Mouse (Mus musculus): ENCODE measurements around the gene Ube2v1.
"Not testable (repeated sequence)": the region's sequence is repeated elsewhere in the genome, so short reads cannot be mapped to it uniquely, and the experiment has no call there.

Gene Ube2v1

GRCm38 (mm10) chr2:167657973-167658372 lies 26.1 kb upstream of the Ube2v1 start:
- in situ Hi-C loops (cut with MboI; ENCODE audit: low pct_unique_long_range_greater_than_20kb in 1 of 2, low sequenced_read_pairs in 2 of 2, unreplicated experiment in 1 of 2) = no loop called here

- in situ Hi-C loops (cut with MboI; ENCODE audit: low pct_unique_long_range_greater_than_20kb in 1 of 2, low sequenced_read_pairs in 2 of 2, unreplicated experiment in 1 of 2) = no loop called here
Measured at GRCm38 (mm10) chr2:167656629-167657478, 25.0 kb upstream of the Ube2v1 start.

GRCm38 (mm10) chr2:167654911-167655600 lies 23.2 kb upstream of the Ube2v1 start:
- in situ Hi-C loops (cut with MboI; ENCODE audit: low pct_unique_long_range_greater_than_20kb in 1 of 2, low sequenced_read_pairs in 2 of 2, unreplicated experiment in 1 of 2) = no loop called here

- in situ Hi-C loops (cut with MboI; ENCODE audit: low pct_unique_long_range_greater_than_20kb in 1 of 2, low sequenced_read_pairs in 2 of 2, unreplicated experiment in 1 of 2) = no loop called here
Measured at GRCm38 (mm10) chr2:167652694-167653093, 20.8 kb upstream of the Ube2v1 start.

GRCm38 (mm10) chr2:167651622-167652021 lies 19.7 kb upstream of the Ube2v1 start:
- in situ Hi-C loops (cut with MboI; ENCODE audit: low pct_unique_long_range_greater_than_20kb in 1 of 2, low sequenced_read_pairs in 2 of 2, unreplicated experiment in 1 of 2) = no loop called here

GRCm38 (mm10) chr2:167649290-167650032 lies 17.6 kb upstream of the Ube2v1 start:
- in situ Hi-C loops (cut with MboI; ENCODE audit: low pct_unique_long_range_greater_than_20kb in 1 of 2, low sequenced_read_pairs in 2 of 2, unreplicated experiment in 1 of 2) = no loop called here

GRCm38 (mm10) chr2:167646411-167646810 lies 14.5 kb upstream of the Ube2v1 start:
- in situ Hi-C loops (cut with MboI; ENCODE audit: low pct_unique_long_range_greater_than_20kb in 1 of 2, low sequenced_read_pairs in 2 of 2, unreplicated experiment in 1 of 2) = no loop called here

- in situ Hi-C loops (cut with MboI; ENCODE audit: low pct_unique_long_range_greater_than_20kb in 1 of 2, low sequenced_read_pairs in 2 of 2, unreplicated experiment in 1 of 2) = not testable (repeated sequence)
Measured at GRCm38 (mm10) chr2:167643356-167644052, 11.6 kb upstream of the Ube2v1 start.

- in situ Hi-C loops (cut with MboI; ENCODE audit: low pct_unique_long_range_greater_than_20kb in 1 of 2, low sequenced_read_pairs in 2 of 2, unreplicated experiment in 1 of 2) = no loop called here
Measured at GRCm38 (mm10) chr2:167642164-167642563, 10.3 kb upstream of the Ube2v1 start.

GRCm38 (mm10) chr2:167641337-167641736 lies 9.4 kb upstream of the Ube2v1 start:
- in situ Hi-C loops (cut with MboI; ENCODE audit: low pct_unique_long_range_greater_than_20kb in 1 of 2, low sequenced_read_pairs in 2 of 2, unreplicated experiment in 1 of 2) = no loop called here

GRCm38 (mm10) chr2:167640279-167640678 lies 8.4 kb upstream of the Ube2v1 start:
- in situ Hi-C loops (cut with MboI; ENCODE audit: low pct_unique_long_range_greater_than_20kb in 1 of 2, low sequenced_read_pairs in 2 of 2, unreplicated experiment in 1 of 2) = no loop called here

- in situ Hi-C loops (cut with MboI; ENCODE audit: low pct_unique_long_range_greater_than_20kb in 1 of 2, low sequenced_read_pairs in 2 of 2, unreplicated experiment in 1 of 2) = no loop called here
Measured at GRCm38 (mm10) chr2:167634865-167635512, 3.1 kb upstream of the Ube2v1 start.

GRCm38 (mm10) chr2:167634338-167634770 lies 2.5 kb upstream of the Ube2v1 start:
- in situ Hi-C loops (cut with MboI; ENCODE audit: low pct_unique_long_range_greater_than_20kb in 1 of 2, low sequenced_read_pairs in 2 of 2, unreplicated experiment in 1 of 2) = no loop called here

GRCm38 (mm10) chr2:167633537-167633872 lies 1.6 kb upstream of the Ube2v1 start:
- in situ Hi-C loops (cut with MboI; ENCODE audit: low pct_unique_long_range_greater_than_20kb in 1 of 2, low sequenced_read_pairs in 2 of 2, unreplicated experiment in 1 of 2) = no loop called here

GRCm38 (mm10) chr2:167632731-167633536 lies 1.0 kb upstream of the Ube2v1 start:
- in situ Hi-C loops (cut with MboI; ENCODE audit: low pct_unique_long_range_greater_than_20kb in 1 of 2, low sequenced_read_pairs in 2 of 2, unreplicated experiment in 1 of 2) = no loop called here

GRCm38 (mm10) chr2:167631181-167631590 lies 709 bp downstream of the Ube2v1 start:
- in situ Hi-C loops (cut with MboI; ENCODE audit: low pct_unique_long_range_greater_than_20kb in 1 of 2, low sequenced_read_pairs in 2 of 2, unreplicated experiment in 1 of 2) = no loop called here

GRCm38 (mm10) chr2:167630421-167630820 lies 1.5 kb downstream of the Ube2v1 start:
- in situ Hi-C loops (cut with MboI; ENCODE audit: low pct_unique_long_range_greater_than_20kb in 1 of 2, low sequenced_read_pairs in 2 of 2, unreplicated experiment in 1 of 2) = no loop called here

Measured in mouse embryonic stem cell (cell line).